Mouse (Mus musculus) embryonic facial prominence, embryonic 15.5 days (tissue): ENCODE measurements at regions not wholly inside any gene's neighbourhood (a gene's known extent, or its start where the extent isn't known, plus 50 kb on each side); places are given as distances from the start of the nearest gene placed in this dataset.

Experiments
- ATAC-seq: fragments of 200-750 bp; cut with Nextera tagmentation; 2 replicates; pipeline ENCODE4 v1.8.0; 2017; ENCODE audit warnings: low read depth, moderate TSS enrichment; ENCODE audit not compliant: insufficient number of reproducible peaks, low FRiP score, low TSS enrichment
- H3K27ac ChIP-seq: fragments of 300-500 bp; sonication (generic); replicated peaks from 2 replicates; pipeline ENCODE4 v1.5.1; 2015; ENCODE audit warnings: mild to moderate bottlenecking, inconsistent platforms
- H3K27me3 ChIP-seq: fragments of 300-500 bp; sonication (generic); 2 replicates; pipeline ENCODE4 v1.6.1; 2015; ENCODE audit warnings: inconsistent platforms
- H3K36me3 ChIP-seq: fragments of 300-500 bp; sonication (generic); 2 replicates; pipeline ENCODE4 v1.6.1; 2015; ENCODE audit warnings: mild to moderate bottlenecking, inconsistent platforms
- H3K4me1 ChIP-seq: fragments of 300-500 bp; sonication (generic); 2 replicates; pipeline ENCODE4 v1.6.1; 2015; ENCODE audit warnings: inconsistent platforms
- H3K4me2 ChIP-seq: fragments of 300-500 bp; sonication (generic); replicated peaks from 2 replicates; pipeline ENCODE4 v1.6.1; 2015; ENCODE audit warnings: mild to moderate bottlenecking, inconsistent platforms
- H3K4me3 ChIP-seq: fragments of 300-500 bp; sonication (generic); replicated peaks from 2 replicates; pipeline ENCODE4 v1.5.1; 2015; ENCODE audit warnings: mild to moderate bottlenecking, inconsistent platforms
- H3K9ac ChIP-seq: fragments of 300-500 bp; sonication (generic); 2 replicates; pipeline ENCODE4 v1.6.1; 2015; ENCODE audit warnings: inconsistent platforms
- H3K9me3 ChIP-seq: fragments of 300-500 bp; sonication (generic); replicated peaks from 2 replicates; pipeline ENCODE4 v1.6.1; 2016; ENCODE audit warnings: inconsistent platforms
- WGBS: fragments of 180-500 bp; shearing (Covaris S2); methylation state at CpG from one replicate; pipeline ENCODE4 v1.1.7; 2015; 5-methylcytosine and 5-hydroxymethylcytosine counted together

GRCm38 (mm10) chr7:36420741-36421140, 277.2 kb upstream of the Tshz3 start:
- no peak for ATAC-seq
- H3K27me3 ChIP-seq: no peaks in the 10 kb centered on the region
- no peaks in the 10 kb centered on the region for H3K4me1 ChIP-seq
- WGBS: 60% methylated on average over 9 of the region's 9 CpGs
- H3K9ac ChIP-seq: no peak overlapping the region
- H3K36me3 ChIP-seq: no peaks in the 10 kb centered on the region
- H3K4me3 ChIP-seq: no peak overlapping the region
- H3K27ac ChIP-seq: no peak overlapping the region
- H3K9me3 ChIP-seq: no peaks in the 10 kb centered on the region
- H3K4me2 ChIP-seq: no peak overlapping the region

GRCm38 (mm10) chr7:36449181-36449915, 248.6 kb upstream of the Tshz3 start:
- Histone ChIP-seq H3K27me3 (no peaks in the 10 kb centered on the region), H3K36me3 (no peaks in the 10 kb centered on the region), H3K9ac (no peak overlapping the region), H3K9me3 (no peaks in the 10 kb centered on the region), H3K4me1 (no peaks in the 10 kb centered on the region), H3K27ac (no peak overlapping the region), H3K4me2 (no peak overlapping the region), H3K4me3 (no peak overlapping the region)
- ATAC-seq: no peak
- WGBS: 56% methylated on average over 6 of the region's 6 CpGs

- H3K9me3 ChIP-seq: no peaks in the 10 kb centered on the region
- no peaks in the 10 kb centered on the region for H3K27me3 ChIP-seq
- no peak overlapping the region for H3K4me3 ChIP-seq
- 85% methylated on average over 4 of the region's 4 CpGs for WGBS
- ATAC-seq: no peak
- H3K36me3 ChIP-seq: no peaks in the 10 kb centered on the region
- no peak overlapping the region for H3K4me2 ChIP-seq
- H3K9ac ChIP-seq: no peak overlapping the region
- no peak overlapping the region for H3K27ac ChIP-seq
- no peaks in the 10 kb centered on the region for H3K4me1 ChIP-seq
Measured at GRCm38 (mm10) chr7:36453816-36454215, 244.1 kb upstream of the Tshz3 start.

DNA sequence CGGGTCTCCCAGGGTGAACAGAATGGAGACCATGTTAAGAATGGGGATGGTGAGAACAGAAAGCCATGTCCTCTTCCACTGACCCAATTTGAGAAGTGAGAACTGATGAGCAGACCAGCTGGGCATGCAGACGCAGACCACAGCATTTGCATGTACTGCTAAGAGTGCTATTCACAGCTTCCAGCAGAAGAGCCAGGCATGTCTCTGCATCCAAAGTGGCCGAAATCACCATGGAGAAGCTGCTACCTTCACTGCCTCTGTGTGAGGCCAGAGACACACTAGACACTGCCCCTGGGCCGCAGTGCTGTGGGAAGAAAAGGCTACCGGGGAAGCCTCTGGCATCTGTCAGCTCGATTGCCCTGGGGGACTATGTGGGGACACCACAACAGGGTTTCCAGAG, 241.8 kb upstream of the Tshz3 start:
- H3K4me2 ChIP-seq: no peak overlapping the region
- WGBS: 76% methylated on average over 6 of the region's 6 CpGs
- no peak overlapping the region for H3K27ac ChIP-seq
- no peak overlapping the region for H3K9ac ChIP-seq
- ATAC-seq: no peak
- H3K36me3 ChIP-seq: no peaks in the 10 kb centered on the region
- no peak overlapping the region for H3K4me3 ChIP-seq
- no peaks in the 10 kb centered on the region for H3K9me3 ChIP-seq
- H3K27me3 ChIP-seq: no peaks in the 10 kb centered on the region
- H3K4me1 ChIP-seq: no peaks in the 10 kb centered on the region

DNA sequence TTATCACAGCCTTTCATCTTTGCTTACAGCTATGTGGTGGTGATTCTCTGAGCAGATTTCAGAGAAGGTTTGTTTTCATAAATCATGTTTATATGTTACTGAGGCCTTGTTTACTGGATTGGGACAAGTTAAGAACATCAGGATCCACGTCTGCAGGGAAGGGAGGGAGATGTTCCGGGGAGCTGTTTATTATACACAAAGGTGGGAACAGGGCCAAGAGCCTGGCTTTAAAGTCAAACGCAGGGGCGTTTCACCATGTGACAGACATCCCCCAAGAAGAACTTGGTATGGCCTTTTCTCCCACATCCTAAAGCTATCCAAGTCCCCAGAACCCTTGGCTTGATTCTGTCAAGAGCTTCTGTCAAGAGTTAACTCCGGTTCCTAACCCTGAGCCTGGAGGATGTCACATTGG, 235.5 kb upstream of the Tshz3 start:
- 52% methylated on average over 5 of the region's 5 CpGs for WGBS

GRCm38 (mm10) chr7:36469386-36469785, 228.5 kb upstream of the Tshz3 start:
- ATAC-seq: no peak
- Histone ChIP-seq H3K4me2 (no peak overlapping the region), H3K4me1 (no peaks in the 10 kb centered on the region), H3K4me3 (no peak overlapping the region), H3K9me3 (no peaks in the 10 kb centered on the region), H3K36me3 (no peaks in the 10 kb centered on the region), H3K27ac (no peak overlapping the region), H3K9ac (no peak overlapping the region), H3K27me3 (no peaks in the 10 kb centered on the region)

More for the DNA sequence above, 235.5 kb upstream of the Tshz3 start:
- Histone ChIP-seq H3K4me3 (no peak overlapping the region), H3K27me3 (no peaks in the 10 kb centered on the region), H3K36me3 (no peaks in the 10 kb centered on the region), H3K4me1 (no peaks in the 10 kb centered on the region), H3K9me3 (no peaks in the 10 kb centered on the region), H3K4me2 (no peak overlapping the region), H3K27ac (no peak overlapping the region), H3K9ac (no peak overlapping the region)
- ATAC-seq: no peak

DNA sequence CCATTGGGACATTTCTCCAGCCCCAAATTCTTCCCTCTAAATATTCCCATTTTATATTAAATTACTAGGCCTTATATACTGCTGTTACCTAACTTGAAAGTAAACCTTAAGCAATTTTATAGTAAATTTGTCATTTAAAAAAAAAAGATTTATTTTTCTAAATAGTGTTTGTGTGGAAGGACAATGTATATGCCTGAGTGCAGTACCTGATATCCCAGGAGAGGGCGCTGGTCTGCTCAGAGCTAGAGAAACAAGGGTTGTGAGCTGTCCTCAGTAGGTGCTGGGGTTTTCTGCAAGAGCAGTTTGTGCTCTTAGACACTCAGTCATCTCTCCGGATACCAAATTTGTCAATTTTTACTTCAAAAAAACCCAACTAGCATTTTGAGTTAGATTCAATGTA, 224.4 kb upstream of the Tshz3 start:
- WGBS: 80% methylated on average over 2 of the region's 2 CpGs

GRCm38 (mm10) chr7:36476434-36476833, 221.5 kb upstream of the Tshz3 start:
- no peak for ATAC-seq
- Histone ChIP-seq H3K27me3 (no peaks in the 10 kb centered on the region), H3K4me2 (no peak overlapping the region), H3K27ac (no peak overlapping the region), H3K4me3 (no peak overlapping the region), H3K4me1 (no peaks in the 10 kb centered on the region), H3K36me3 (no peaks in the 10 kb centered on the region), H3K9ac (no peak overlapping the region), H3K9me3 (no peaks in the 10 kb centered on the region)
- 79% methylated on average over 4 of the region's 4 CpGs for WGBS

More for the DNA sequence above, 224.4 kb upstream of the Tshz3 start:
- Histone ChIP-seq H3K4me3 (no peak overlapping the region), H3K4me2 (no peak overlapping the region), H3K4me1 (no peaks in the 10 kb centered on the region), H3K36me3 (no peaks in the 10 kb centered on the region), H3K9ac (no peak overlapping the region), H3K9me3 (no peaks in the 10 kb centered on the region), H3K27me3 (no peaks in the 10 kb centered on the region), H3K27ac (no peak overlapping the region)
- no peak for ATAC-seq

DNA sequence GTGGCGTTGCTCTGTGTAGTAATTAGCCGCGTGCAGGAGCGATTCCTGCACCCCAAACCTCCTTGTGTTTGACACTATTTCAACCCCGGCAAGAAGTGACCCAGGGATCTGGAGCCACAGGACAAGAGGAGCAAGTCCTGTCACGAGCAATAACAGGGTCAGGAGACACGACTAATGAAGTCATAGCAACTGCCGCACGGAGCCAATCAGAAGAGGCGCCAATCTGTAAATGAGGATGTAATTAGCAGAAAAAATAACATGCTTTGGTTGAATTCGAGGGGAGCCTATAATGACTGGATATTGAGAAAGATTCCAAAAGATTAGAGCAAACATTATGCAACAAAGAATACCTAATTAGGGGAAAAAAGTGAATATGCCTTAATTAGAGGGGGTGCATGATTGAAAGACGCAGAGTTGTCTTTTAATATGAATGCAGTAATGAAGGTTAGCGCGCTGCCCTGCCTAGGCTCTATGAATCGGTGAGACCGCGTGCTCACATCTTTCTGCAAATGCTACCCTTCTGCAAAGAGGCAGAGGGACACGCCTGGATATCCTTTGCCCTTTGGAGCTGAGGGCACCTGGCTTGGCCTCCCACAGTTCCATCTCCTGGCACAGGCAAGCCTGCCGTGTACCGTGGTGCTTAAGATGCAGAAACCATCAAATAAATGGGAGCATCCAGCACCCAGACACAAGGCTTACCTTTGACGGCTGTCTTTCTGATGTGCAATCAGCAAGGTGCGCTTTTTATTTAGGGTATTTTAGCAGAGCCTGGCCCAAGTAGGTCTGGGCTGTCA, 220.9 kb upstream of the Tshz3 start:
- no peaks in the 10 kb centered on the region for H3K9me3 ChIP-seq
- no peaks in the 10 kb centered on the region for H3K4me1 ChIP-seq
- ATAC-seq: no peak
- no peak overlapping the region for H3K9ac ChIP-seq
- 65% methylated on average over 22 of the region's 22 CpGs for WGBS
- H3K27me3 ChIP-seq: no peaks in the 10 kb centered on the region
- H3K4me3 ChIP-seq: no peak overlapping the region
- no peak overlapping the region for H3K4me2 ChIP-seq
- no peaks in the 10 kb centered on the region for H3K36me3 ChIP-seq
- no peak overlapping the region for H3K27ac ChIP-seq

- Histone ChIP-seq H3K36me3 (no peaks in the 10 kb centered on the region), H3K27me3 (no peaks in the 10 kb centered on the region), H3K27ac (no peak overlapping the region), H3K4me2 (no peak overlapping the region), H3K4me1 (no peaks in the 10 kb centered on the region), H3K9me3 (no peaks in the 10 kb centered on the region), H3K9ac (no peak overlapping the region), H3K4me3 (no peak overlapping the region)
- no peak for ATAC-seq
- 87% methylated on average over 9 of the region's 9 CpGs for WGBS
Measured at GRCm38 (mm10) chr7:36488155-36488554, 209.8 kb upstream of the Tshz3 start.

- no peak overlapping the region for H3K4me2 ChIP-seq
- 78% methylated on average over 10 of the region's 10 CpGs for WGBS
Measured at GRCm38 (mm10) chr7:36491173-36491581, 206.7 kb upstream of the Tshz3 start.

More at GRCm38 (mm10) chr7:36491173-36491581, 206.7 kb upstream of the Tshz3 start:
- Histone ChIP-seq H3K9me3 (no peaks in the 10 kb centered on the region), H3K4me1 (no peaks in the 10 kb centered on the region), H3K4me3 (no peak overlapping the region), H3K36me3 (no peaks in the 10 kb centered on the region), H3K9ac (no peak overlapping the region), H3K27me3 (no peaks in the 10 kb centered on the region), H3K27ac (no peak overlapping the region)
- no peak for ATAC-seq
